Mouse (Mus musculus) heart, embryonic 14.5 days (tissue): ENCODE data around the gene Rcor1. TPM values are rescaled to one million over a fixed set of nuclear protein-coding genes. Genes with fewer than 3 reads are reported as not detected.

ENCODE experiments used
- ATAC-seq: fragments of 200-750 bp; cut with Nextera tagmentation; 2 replicates; pipeline ENCODE4 v1.8.0; 2017; ENCODE audit warnings: low read depth, moderate TSS enrichment; ENCODE audit not compliant: insufficient number of reproducible peaks, insufficient read depth, low FRiP score
- H3K27ac ChIP-seq, 2 experiments: fragments of 200-500 bp in 1 of 2; fragments of 300-500 bp in 1 of 2; sonication (generic) in 1 of 2; replicated peaks in 1 of 2; 2 replicates each; pipeline ENCODE4 v1.5.1; 2012 to 2014; ENCODE audit warnings: low read depth in 2 of 2, low read length in 2 of 2, control low read depth in 1 of 2, mild to moderate bottlenecking in 1 of 2, mixed read lengths in 1 of 2; ENCODE audit not compliant: control insufficient read depth in 1 of 2, insufficient read depth in 1 of 2
- H3K27me3 ChIP-seq: fragments of 300-500 bp; sonication (generic); 2 replicates; pipeline ENCODE4 v1.6.1; 2014; ENCODE audit warnings: mild to moderate bottlenecking, low read length, control low read depth; ENCODE audit not compliant: control insufficient read depth, insufficient read depth
- H3K36me3 ChIP-seq: fragments of 300-500 bp; sonication (generic); 2 replicates; pipeline ENCODE4 v1.6.1; 2014; ENCODE audit warnings: mild to moderate bottlenecking, control low read depth, low read length, mixed read lengths; ENCODE audit not compliant: control insufficient read depth, insufficient read depth
- H3K4me1 ChIP-seq, 2 experiments: fragments of 200-500 bp in 1 of 2; fragments of 300-500 bp in 1 of 2; sonication (generic) in 1 of 2; 2 replicates each; pipeline ENCODE4 v1.6.1; 2012 to 2014; ENCODE audit warnings: low read length in 2 of 2, control low read depth in 1 of 2, mixed read lengths in 1 of 2; ENCODE audit not compliant: control insufficient read depth in 2 of 2, insufficient read depth in 2 of 2
- H3K4me2 ChIP-seq: fragments of 300-500 bp; sonication (generic); 2 replicates; pipeline ENCODE4 v1.6.1; 2014; ENCODE audit warnings: mild to moderate bottlenecking, low read length
- H3K4me3 ChIP-seq, 2 experiments: fragments of 200-500 bp in 1 of 2; fragments of 300-500 bp in 1 of 2; sonication (generic) in 1 of 2; 2 replicates each; pipeline ENCODE4 v1.5.1; 2012 to 2014; ENCODE audit warnings: low read length in 2 of 2, mild to moderate bottlenecking in 2 of 2, control low read depth in 1 of 2, low read depth in 1 of 2, moderate library complexity in 1 of 2; ENCODE audit not compliant: control insufficient read depth in 1 of 2, insufficient read depth in 1 of 2
- H3K9ac ChIP-seq: fragments of 300-500 bp; sonication (generic); 2 replicates; pipeline ENCODE4 v1.6.1; 2014; ENCODE audit warnings: mild to moderate bottlenecking, low read length
- H3K9me3 ChIP-seq: fragments of 300-500 bp; sonication (generic); 2 replicates; pipeline ENCODE4 v1.6.1; 2016; ENCODE audit warnings: low read length, control low read depth; ENCODE audit not compliant: control insufficient read depth
- WGBS: fragments of 180-500 bp; shearing (Covaris S2); extraction: QIAGEN DNeasy Blood & Tissue Kit; methylation state at CpG from one replicate; pipeline ENCODE4 v1.1.7; 2014; 5-methylcytosine and 5-hydroxymethylcytosine counted together
- polyA plus RNA-seq: library from polyadenylated mRNA; unstranded; fragments of >200 nt; fragmentation: Nextera tagmentation; extraction: Ambion mirVana; gene quantifications from 2 replicates; pipeline ENCODE4 v1.2.1, GENCODE M21; 2014

Gene Rcor1
- polyA plus RNA-seq, 1 experiment from 2014 or later, result 12.6 TPM

DNA sequence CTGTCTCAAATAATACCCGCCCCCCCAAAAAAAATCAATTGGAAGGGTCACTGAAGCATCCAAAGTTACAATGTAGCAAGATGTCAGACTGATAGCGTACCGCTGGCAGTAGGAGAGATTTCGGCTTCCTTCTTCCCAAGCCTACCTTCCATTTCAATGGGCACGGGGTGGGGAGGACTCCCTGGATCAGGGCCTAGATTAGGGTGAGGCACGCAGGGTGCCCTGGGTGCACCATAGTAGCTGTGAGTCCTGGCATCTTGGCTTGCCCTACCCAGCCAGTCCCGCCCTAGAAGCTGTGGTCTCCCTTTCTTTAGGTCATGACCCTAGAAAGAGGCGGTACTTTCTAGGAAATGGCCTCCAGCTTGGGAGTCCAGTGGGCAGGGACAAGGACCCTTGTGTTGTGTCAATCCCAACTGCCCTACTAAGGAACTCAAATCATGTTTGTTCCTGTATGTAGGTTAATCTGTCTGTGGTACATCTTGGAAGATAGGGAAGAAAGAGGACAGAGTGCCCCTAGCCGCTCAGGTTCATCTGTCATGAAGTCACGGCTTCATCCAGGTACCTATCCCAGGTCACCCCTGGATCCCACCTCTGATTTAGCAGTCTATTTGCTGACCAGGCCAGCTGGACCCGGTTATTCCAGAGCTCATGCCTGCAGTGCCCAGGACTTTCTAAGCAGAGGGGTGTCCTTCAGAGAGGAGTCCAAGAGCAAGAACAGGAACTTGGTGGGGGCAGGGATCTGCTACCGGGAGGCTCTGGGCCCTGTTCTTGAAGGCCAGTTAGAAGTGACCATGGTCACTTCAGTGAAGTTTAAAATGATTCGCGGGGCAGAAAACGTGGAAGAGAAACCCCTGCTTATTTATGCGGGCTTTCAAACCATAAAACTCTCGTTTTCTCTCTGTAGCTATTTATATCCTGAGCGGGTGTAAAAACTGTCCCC, 1.6 kb upstream of the Rcor1 start:
- peaks cover 13 to 20% of the 10 kb centered on the region in 2 experiments for H3K4me1 ChIP-seq
- no peaks in the 10 kb centered on the region for H3K27me3 ChIP-seq
- 53% methylated on average over 18 of the region's 18 CpGs for WGBS
- H3K27ac ChIP-seq, result peak overlapping the region; percentile 99
- H3K4me2 ChIP-seq, result peak overlapping the region; percentile 93
- H3K4me3 ChIP-seq, result peak overlapping the region; percentile 70 to 94
- no peak for ATAC-seq
- peak overlapping the region; percentile 94 for H3K9ac ChIP-seq
- H3K9me3 ChIP-seq, result no peaks in the 10 kb centered on the region
- H3K36me3 ChIP-seq, result peaks cover 3% of the 10 kb centered on the region

GRCm38 (mm10) chr12:111038231-111038975, 748 bp upstream of the Rcor1 start:
- under 1% methylated on average over 54 of the region's 54 CpGs for WGBS
- H3K36me3 ChIP-seq, result peaks cover 12% of the 10 kb centered on the region

GRCm38 (mm10) chr12:111039771-111040530, 800 bp downstream of the Rcor1 start:
- H3K4me1 ChIP-seq, result peaks cover 13 to 20% of the 10 kb centered on the region in 2 experiments

More at GRCm38 (mm10) chr12:111038231-111038975, 748 bp upstream of the Rcor1 start:
- Histone ChIP-seq H3K27ac (peak overlapping the region; percentile 99), H3K9ac (peak overlapping the region; percentile 94), H3K4me3 (peak overlapping the region; percentile 70 to 94), H3K4me1 (peaks cover 13 to 20% of the 10 kb centered on the region in 2 experiments), H3K9me3 (no peaks in the 10 kb centered on the region), H3K27me3 (no peaks in the 10 kb centered on the region), H3K4me2 (peak overlapping the region; percentile 93)
- peak; percentile 49 for ATAC-seq

DNA sequence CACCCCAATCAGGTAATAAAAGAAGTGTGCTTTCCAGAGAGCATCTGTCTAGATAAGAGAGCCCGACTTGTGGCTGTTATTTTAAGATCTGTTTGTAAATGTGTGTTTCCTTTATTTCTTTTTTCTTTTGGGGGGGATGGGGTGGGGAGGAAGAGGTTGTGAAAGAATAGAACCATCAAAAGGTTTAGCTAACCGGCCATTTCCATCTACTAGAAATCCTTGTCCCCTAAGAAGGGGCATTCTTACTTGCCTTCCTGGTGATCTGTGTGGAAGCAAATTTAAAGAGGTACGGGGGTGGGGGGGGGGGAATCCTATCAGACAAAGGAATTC, 1.3 kb downstream of the Rcor1 start:
- 0 out of 4 replicates have a peak overlapping the region, but pooled peaks of 1 of the 2 experiments have one; percentile 99 for H3K27ac ChIP-seq
- 1% methylated on average over 3 of the region's 3 CpGs for WGBS
- H3K4me2 ChIP-seq, result peak overlapping the region; percentile 96
- peaks cover 9 to 20% of the 10 kb centered on the region in 2 experiments for H3K4me1 ChIP-seq
- peak overlapping the region; percentile 99 for H3K9ac ChIP-seq
- H3K9me3 ChIP-seq, result no peaks in the 10 kb centered on the region
- H3K4me3 ChIP-seq, result peak overlapping the region; percentile 94 to 99
- peaks cover 15% of the 10 kb centered on the region for H3K36me3 ChIP-seq
- no peak for ATAC-seq
- H3K27me3 ChIP-seq, result no peaks in the 10 kb centered on the region

More at GRCm38 (mm10) chr12:111039771-111040530, 800 bp downstream of the Rcor1 start:
- peak overlapping the region; percentile 99 for H3K9ac ChIP-seq
- no peaks in the 10 kb centered on the region for H3K27me3 ChIP-seq
- H3K4me3 ChIP-seq, result peak overlapping the region; percentile 94 to 99
- H3K9me3 ChIP-seq, result no peaks in the 10 kb centered on the region
- 0% methylated on average over 56 of the region's 65 CpGs for WGBS
- H3K4me2 ChIP-seq, result peak overlapping the region; percentile 96
- peak overlapping the region; percentile 69 to 99; a peak in 3 of 4 replicates for H3K27ac ChIP-seq
- no peak for ATAC-seq
- H3K36me3 ChIP-seq, result peaks cover 15% of the 10 kb centered on the region

- Histone ChIP-seq H3K27ac (peak overlapping the region in 1 of 2 experiments; percentile 12; a peak in 1 of 4 replicates), H3K4me3 (peak overlapping the region in 1 of 2 experiments; percentile 94; a peak in 3 of 4 replicates), H3K27me3 (no peaks in the 10 kb centered on the region), H3K4me1 (peaks cover 7 to 20% of the 10 kb centered on the region in 2 experiments), H3K9me3 (no peaks in the 10 kb centered on the region), H3K36me3 (peaks cover 19% of the 10 kb centered on the region), H3K4me2 (peak overlapping the region; percentile 96), H3K9ac (peak overlapping the region; percentile 99)
- 33% methylated on average over 4 of the region's 4 CpGs for WGBS
- ATAC-seq, result no peak
Observed at GRCm38 (mm10) chr12:111041196-111041595, 2.0 kb downstream of the Rcor1 start.

- no peaks in the 10 kb centered on the region for H3K27me3 ChIP-seq
- no peak for ATAC-seq
- H3K9me3 ChIP-seq, result no peaks in the 10 kb centered on the region
- peaks cover 25% of the 10 kb centered on the region for H3K36me3 ChIP-seq
- H3K4me1 ChIP-seq, result peaks cover 5 to 17% of the 10 kb centered on the region in 2 experiments
- no peak overlapping the region for H3K9ac ChIP-seq
- 79% methylated on average over 1 of the region's 1 CpGs for WGBS
- H3K4me2 ChIP-seq, result no peak overlapping the region
- no peak overlapping the region for H3K27ac ChIP-seq
- H3K4me3 ChIP-seq, result no peak overlapping the region
Observed at GRCm38 (mm10) chr12:111042365-111042764, 3.2 kb downstream of the Rcor1 start.

DNA sequence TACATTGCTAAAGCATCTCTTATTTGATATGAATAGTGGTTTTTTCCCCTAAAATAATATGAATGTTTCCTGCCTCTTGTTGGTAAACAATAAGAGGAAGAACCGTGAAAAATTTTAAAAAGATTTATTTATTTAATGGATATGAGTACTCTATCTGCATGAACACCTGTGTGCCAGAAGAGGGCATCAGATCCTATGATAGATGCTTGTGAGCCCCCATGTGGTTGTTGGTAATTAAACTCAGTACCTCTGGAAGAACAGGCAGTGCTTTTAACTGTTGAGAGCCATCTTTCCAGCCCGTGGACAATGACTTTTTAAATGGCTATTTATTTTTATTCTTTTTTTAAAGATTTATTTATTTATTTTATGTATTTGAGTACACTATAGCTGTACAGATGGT, 5.7 kb downstream of the Rcor1 start:
- no peaks in the 10 kb centered on the region for H3K27me3 ChIP-seq
- no peak for ATAC-seq
- no peaks in the 10 kb centered on the region for H3K9me3 ChIP-seq
- peaks cover 29% of the 10 kb centered on the region for H3K36me3 ChIP-seq
- H3K9ac ChIP-seq, result no peak overlapping the region
- no peak overlapping the region for H3K27ac ChIP-seq
- 85% methylated on average over 2 of the region's 2 CpGs for WGBS
- H3K4me3 ChIP-seq, result no peak overlapping the region
- no peak overlapping the region for H3K4me2 ChIP-seq
- H3K4me1 ChIP-seq, result peaks cover 0 to 15% of the 10 kb centered on the region in 2 experiments; a peak in 2 of 4 replicates
